Mouse (Mus musculus): ENCODE results near the gene Gm16429. TPM values are rescaled to one million over a fixed set of nuclear protein-coding genes. Genes with fewer than 3 reads are reported as not detected.

Gm16429 gene
- not detected in 2 replicates for total RNA-seq (2023)

GRCm38 (mm10) chr5:93928952-93929351 is at the start of gene Gm16429:
TSS of gene Gm16429 (minus strand) at chr5:93929052.

Other genes with a start within 250 kb of the Gm16429 start
- not detected in 2 replicates for gene Gm7792, start 85.3 kb downstream of the Gm16429 start, total RNA-seq (2023)
- not detected in 2 replicates for gene BC061212, start 141.5 kb upstream of the Gm16429 start, total RNA-seq (2023)
- gene Gm6351, start 147.3 kb upstream of the Gm16429 start, total RNA-seq (2023): not detected in 2 replicates